ENCODE assay signal across 19 mouse cellular contexts in genomic region chr9:35320288-35320687, GRCm38 (mm10). TPM values are rescaled to one million over a fixed set of nuclear protein-coding genes. Genes with fewer than 3 reads are reported as not detected.
DNase-seq lines count a peak whose midpoint lies in the region; ATAC-seq and TF ChIP-seq lines count a peak whose summit lies in the region.
"Had no signal": no experiment of that assay in that cellular context is flagged by ENCODE, and none has a peak within 500 bp of the region (broad histone marks: within the 10 kb centered on the region; RNA-seq: fewer than 3 reads in every experiment).

No protein-coding gene starts in this region.

- H3K27ac ChIP-seq in hindbrain, embryonic 10.5 days: 0 out of 2 replicates have a peak overlapping the region, but pooled peaks have one; percentile 5
- H3K27ac ChIP-seq in hindbrain, postnatal 0 days: no peak overlapping the region
- no peak overlapping the region for H3K27ac ChIP-seq in kidney, embryonic 14.5 days (ENCODE audit: low read depth, low read length)
- H3K27ac ChIP-seq in embryonic facial prominence, embryonic 10.5 days (replicated peaks): peak overlapping the region; percentile 51
- H3K27ac ChIP-seq: heart, adult 2 months; heart, embryonic 15.5 days; hindbrain, embryonic 15.5 days had no signal

- DNase-seq in hindbrain, embryonic 10.5 days (ENCODE audit: low spot score): no peak
- no peak for DNase-seq in hindbrain, postnatal 0 days (ENCODE audit: low spot score)
- peak; percentile 52 for DNase-seq in kidney, adult 9 months
- no peak for DNase-seq in embryonic facial prominence, embryonic 10.5 days (ENCODE audit: low spot score)
- no peak for DNase-seq in heart, postnatal 4 days
- DNase-seq: adrenal gland, postnatal 10 days; cerebellum, adult 11 months; cerebellum, adult 8-10 months; cerebellum, postnatal 14 days; forebrain, postnatal 0 days; gastrocnemius, postnatal 14 days; heart, adult 2 months; heart, postnatal 14 days had no signal

- TF ChIP-seq CTCF in hindbrain, postnatal 0 days (IDR thresholded peaks at IDR 0.05; ENCODE audit: low read depth): no peak

- no peaks in the 10 kb centered on the region for H3K9me3 ChIP-seq in hindbrain, embryonic 10.5 days
- no peaks in the 10 kb centered on the region for H3K9me3 ChIP-seq in hindbrain, postnatal 0 days (ENCODE audit: low read length)
- H3K9me3 ChIP-seq in kidney, embryonic 14.5 days (ENCODE audit: control insufficient read depth, low read length): no peaks in the 10 kb centered on the region
- no peaks in the 10 kb centered on the region for H3K9me3 ChIP-seq in embryonic facial prominence, embryonic 10.5 days
- H3K9me3 ChIP-seq: G1E; heart, embryonic 15.5 days; hindbrain, embryonic 15.5 days had no signal

- no peak overlapping the region for H3K9ac ChIP-seq in hindbrain, postnatal 0 days (replicated peaks; ENCODE audit: low read length)
- H3K9ac ChIP-seq in kidney, embryonic 14.5 days (ENCODE audit: low read depth, low read length): no peak overlapping the region
- H3K9ac ChIP-seq: forebrain, postnatal 0 days; heart, embryonic 15.5 days; hindbrain, embryonic 15.5 days had no signal

- peaks cover 97% of the 10 kb centered on the region for H3K27me3 ChIP-seq in hindbrain, embryonic 10.5 days (ENCODE audit: insufficient read depth, poor library complexity, severe bottlenecking)
- peaks cover 38% of the 10 kb centered on the region for H3K27me3 ChIP-seq in hindbrain, postnatal 0 days (ENCODE audit: insufficient read depth, low read length)
- no peaks in the 10 kb centered on the region for H3K27me3 ChIP-seq in kidney, embryonic 14.5 days (ENCODE audit: control insufficient read depth, insufficient read depth, low read length)
- peaks cover 65% of the 10 kb centered on the region for H3K27me3 ChIP-seq in embryonic facial prominence, embryonic 10.5 days (replicated peaks; ENCODE audit: low read depth, poor library complexity, severe bottlenecking)
- H3K27me3 ChIP-seq: heart, embryonic 15.5 days had no signal

- peaks cover 64% of the 10 kb centered on the region for H3K4me1 ChIP-seq in hindbrain, embryonic 10.5 days (replicated peaks)
- H3K4me1 ChIP-seq in hindbrain, postnatal 0 days (ENCODE audit: insufficient read depth, low read length): no peaks in the 10 kb centered on the region
- H3K4me1 ChIP-seq in kidney, embryonic 14.5 days (ENCODE audit: control insufficient read depth, insufficient read depth, low read length): peaks cover 27% of the 10 kb centered on the region
- H3K4me1 ChIP-seq in embryonic facial prominence, embryonic 10.5 days: peaks cover 77% of the 10 kb centered on the region
- H3K4me1 ChIP-seq: hindbrain, embryonic 15.5 days had no signal

- 90% methylated on average over 4 of the region's 4 CpGs for WGBS in hindbrain, embryonic 10.5 days
- WGBS in hindbrain, postnatal 0 days: 88% methylated on average over 4 of the region's 4 CpGs
- 84% methylated on average over 4 of the region's 4 CpGs for WGBS in kidney, embryonic 14.5 days
- WGBS in embryonic facial prominence, embryonic 10.5 days: 86% methylated on average over 4 of the region's 4 CpGs

- no peak overlapping the region for H3K4me3 ChIP-seq in hindbrain, embryonic 10.5 days
- H3K4me3 ChIP-seq in hindbrain, postnatal 0 days (ENCODE audit: low read length): no peak overlapping the region
- no peak overlapping the region for H3K4me3 ChIP-seq in kidney, embryonic 14.5 days (ENCODE audit: low read length)
- no peak overlapping the region for H3K4me3 ChIP-seq in embryonic facial prominence, embryonic 10.5 days
- H3K4me3 ChIP-seq: heart, adult 2 months; heart, embryonic 15.5 days; hindbrain, embryonic 15.5 days had no signal

- H3K36me3 ChIP-seq in hindbrain, embryonic 10.5 days: no peaks in the 10 kb centered on the region
- H3K36me3 ChIP-seq in hindbrain, postnatal 0 days (ENCODE audit: insufficient read depth, low read length): no peaks in the 10 kb centered on the region
- no peaks in the 10 kb centered on the region for H3K36me3 ChIP-seq in kidney, embryonic 14.5 days (ENCODE audit: control insufficient read depth, insufficient read depth, low read length)
- H3K36me3 ChIP-seq in embryonic facial prominence, embryonic 10.5 days (replicated peaks): no peaks in the 10 kb centered on the region
- H3K36me3 ChIP-seq: G1E; heart, embryonic 15.5 days; hindbrain, embryonic 15.5 days had no signal

- no peak overlapping the region for H3K4me2 ChIP-seq in hindbrain, postnatal 0 days (ENCODE audit: low read depth, low read length)
- H3K4me2 ChIP-seq in kidney, embryonic 14.5 days (replicated peaks; ENCODE audit: low read depth, low read length): no peak overlapping the region
- H3K4me2 ChIP-seq: heart, embryonic 11.5 days; heart, embryonic 15.5 days; hindbrain, embryonic 15.5 days had no signal

- ATAC-seq in hindbrain, postnatal 0 days: no peak
- ATAC-seq in kidney, embryonic 14.5 days (ENCODE audit: low FRiP score, low TSS enrichment): no peak
- ATAC-seq: forebrain, postnatal 0 days; inflammation-experienced regulatory T-cells, adult 6 months had no signal

RNA-seq across cellular contexts. Expression of gene Rpusd4, which starts 52.6 kb away (rescaled TPM):
- 27.5 and 30.8 TPM in 2 replicates for polyA plus RNA-seq in hindbrain, embryonic 10.5 days (2016; fragmentation: Nextera tagmentation; extraction: Ambion mirVana)
- 7.5 and 11.3 TPM in 2 replicates for total RNA-seq in hindbrain, postnatal 0 days (2014; rRNA removed)
- polyA plus RNA-seq in hindbrain, postnatal 0 days (2015; fragmentation: Nextera tagmentation; extraction: Ambion mirVana): 10.8 and 13.1 TPM in 2 replicates
- polyA plus RNA-seq in kidney, embryonic 14.5 days (2014; fragmentation: Nextera tagmentation; extraction: Ambion mirVana): 31.4 and 33.7 TPM in 2 replicates
- 35.4 and 35.9 TPM in 2 replicates for polyA plus RNA-seq in embryonic facial prominence, embryonic 10.5 days (2016; fragmentation: Nextera tagmentation; extraction: Ambion mirVana)
- total RNA-seq in heart, postnatal 4 days (2021): 1 to 10 TPM; 9.6 to 9.9 TPM

RNA-seq across cellular contexts. Expression of gene Fam118b, which starts 52.7 kb away (rescaled TPM):
- 66.6 and 71.0 TPM in 2 replicates for polyA plus RNA-seq in hindbrain, embryonic 10.5 days (2016; fragmentation: Nextera tagmentation; extraction: Ambion mirVana)
- total RNA-seq in hindbrain, postnatal 0 days (2014; rRNA removed): 15.6 and 18.5 TPM in 2 replicates
- 34.6 and 34.7 TPM in 2 replicates for polyA plus RNA-seq in hindbrain, postnatal 0 days (2015; fragmentation: Nextera tagmentation; extraction: Ambion mirVana)
- polyA plus RNA-seq in kidney, embryonic 14.5 days (2014; fragmentation: Nextera tagmentation; extraction: Ambion mirVana): 38.5 and 38.8 TPM in 2 replicates
- polyA plus RNA-seq in embryonic facial prominence, embryonic 10.5 days (2016; fragmentation: Nextera tagmentation; extraction: Ambion mirVana): 63.4 and 66.4 TPM in 2 replicates
- 10 to 100 TPM; 16.6 to 18.0 TPM for total RNA-seq in heart, postnatal 4 days (2021)

Comparison
In these comparisons a context has a peak if more than half of its experiments do, and no peak if none do; other contexts are left out.
1. H3K27ac ChIP-seq: peak in hindbrain, embryonic 10.5 days (single experiment) and embryonic facial prominence, embryonic 10.5 days (single experiment); none in hindbrain, postnatal 0 days (single experiment) and kidney, embryonic 14.5 days (single experiment).